Mouse (Mus musculus): Measurements from ENCODE around the gene March9. TPM values are rescaled to one million over a fixed set of nuclear protein-coding genes. Genes with fewer than 3 reads are reported as not detected.

Gene March9
- polyA plus RNA-seq, 1 experiment = 6.1 TPM

DNA sequence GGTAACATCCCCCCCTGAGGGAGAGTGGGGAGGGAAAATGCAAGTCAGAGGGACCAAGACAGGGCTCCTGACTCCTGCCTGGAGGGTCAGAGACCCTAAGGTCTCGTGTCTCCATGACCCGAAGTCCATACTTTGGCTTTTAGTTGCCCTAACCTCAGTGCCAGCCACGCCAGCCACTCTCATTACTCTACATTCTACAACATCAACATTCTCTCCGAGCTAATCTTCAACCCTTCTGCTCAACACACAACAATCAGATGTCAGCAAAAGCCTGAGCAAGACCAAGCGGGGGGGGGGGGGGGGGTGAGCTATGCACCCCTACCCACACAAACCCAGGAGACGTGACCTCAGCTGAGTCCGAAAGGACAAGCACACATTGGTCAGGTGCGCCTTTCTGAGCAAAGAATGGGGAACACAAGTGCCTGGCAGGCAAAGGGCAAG, 26.7 kb downstream of the March9 start:
- H3K36me3 ChIP-seq (ENCODE audit: control insufficient read depth, insufficient read depth) = no peaks in the 10 kb centered on the region
- H3K4me2 ChIP-seq (ENCODE audit: low read depth) = no peak overlapping the region
- no peaks in the 10 kb centered on the region for H3K27me3 ChIP-seq (ENCODE audit: control insufficient read depth, insufficient read depth, insufficient read length)
- no peaks in the 10 kb centered on the region for H3K79me2 ChIP-seq (ENCODE audit: control insufficient read depth, insufficient read depth)
- H3ac ChIP-seq (ENCODE audit: control insufficient read depth, insufficient read length) = no peak overlapping the region
- TF ChIP-seq E2F4 (IDR thresholded peaks at IDR 0.05; ENCODE audit: insufficient read depth) (no peak), REST (IDR thresholded peaks at IDR 0.05; ENCODE audit: insufficient read depth, insufficient read length) (no peak), TCF12 (IDR thresholded peaks at IDR 0.05; ENCODE audit: insufficient read depth, poor library complexity, severe bottlenecking) (no peak), POLR2AphosphoS2 (IDR thresholded peaks at IDR 0.05; ENCODE audit: insufficient read length, low read depth) (no peak), CEBPB (IDR thresholded peaks at IDR 0.05; ENCODE audit: insufficient read depth, poor library complexity, severe bottlenecking) (no peak), MYOD1 (IDR thresholded peaks at IDR 0.05; ENCODE audit: control insufficient read depth in 1 of 3, insufficient read length in 2 of 3, low read depth in 2 of 3) (no peak), MAX (IDR thresholded peaks at IDR 0.05; ENCODE audit: low read depth) (no peak), MYOG (IDR thresholded peaks at IDR 0.05; ENCODE audit: control insufficient read depth in 1 of 3, insufficient read depth in 1 of 3, insufficient read length in 2 of 3, low read depth in 2 of 3) (no peak), SRF (IDR thresholded peaks at IDR 0.05; ENCODE audit: control insufficient read depth, insufficient read length, low read depth) (no peak), TCF3 (IDR thresholded peaks at IDR 0.05; ENCODE audit: insufficient read length, low read depth) (no peak), POLR2A (IDR thresholded peaks at IDR 0.05; ENCODE audit: insufficient read length, low read depth) (no peak), USF1 (IDR thresholded peaks at IDR 0.05; ENCODE audit: low read depth) (no peak)
- H3K4me3 ChIP-seq = no peak overlapping the region

GRCm38 (mm10) chr10:127030336-127031296, 29.4 kb downstream of the March9 start, which contains the start of gene Tsfm:
Gene Tsfm, minus strand, starts transcription at chr10:127030840.
- H3ac ChIP-seq (ENCODE audit: control insufficient read depth, insufficient read length) = peak within 1 kb of the TSS; percentile 54
- H3K27me3 ChIP-seq (ENCODE audit: control insufficient read depth, insufficient read depth, insufficient read length) = no peaks in the 10 kb centered on the region
- no peaks in the 10 kb centered on the region for H3K79me2 ChIP-seq (ENCODE audit: control insufficient read depth, insufficient read depth)
- H3K4me2 ChIP-seq (ENCODE audit: low read depth) = peak within 1 kb of the TSS; percentile 92
- peaks cover 7% of the 10 kb centered on the region for H3K36me3 ChIP-seq (ENCODE audit: control insufficient read depth, insufficient read depth)
- H3K4me3 ChIP-seq = peak within 1 kb of the TSS; percentile 70
- TF ChIP-seq REST (IDR thresholded peaks at IDR 0.05; ENCODE audit: insufficient read depth, insufficient read length) (no peak), SRF (IDR thresholded peaks at IDR 0.05; ENCODE audit: control insufficient read depth, insufficient read length, low read depth) (peak; percentile 45), USF1 (IDR thresholded peaks at IDR 0.05; ENCODE audit: low read depth) (no peak), POLR2AphosphoS2 (IDR thresholded peaks at IDR 0.05; ENCODE audit: insufficient read length, low read depth) (peak; percentile 86), MYOG (IDR thresholded peaks at IDR 0.05; ENCODE audit: control insufficient read depth in 1 of 3, insufficient read depth in 1 of 3, insufficient read length in 2 of 3, low read depth in 2 of 3) (peak in 1 of 3 experiments; percentile 28), E2F4 (IDR thresholded peaks at IDR 0.05; ENCODE audit: insufficient read depth) (peak; percentile 32), TCF3 (IDR thresholded peaks at IDR 0.05; ENCODE audit: insufficient read length, low read depth) (no peak), POLR2A (IDR thresholded peaks at IDR 0.05; ENCODE audit: insufficient read length, low read depth) (peak; percentile 88), MYOD1 (IDR thresholded peaks at IDR 0.05; ENCODE audit: control insufficient read depth in 1 of 3, insufficient read length in 2 of 3, low read depth in 2 of 3) (peak in 1 of 3 experiments; percentile 2), CEBPB (IDR thresholded peaks at IDR 0.05; ENCODE audit: insufficient read depth, poor library complexity, severe bottlenecking) (no peak), MAX (IDR thresholded peaks at IDR 0.05; ENCODE audit: low read depth) (no peak), TCF12 (IDR thresholded peaks at IDR 0.05; ENCODE audit: insufficient read depth, poor library complexity, severe bottlenecking) (no peak)

DNA sequence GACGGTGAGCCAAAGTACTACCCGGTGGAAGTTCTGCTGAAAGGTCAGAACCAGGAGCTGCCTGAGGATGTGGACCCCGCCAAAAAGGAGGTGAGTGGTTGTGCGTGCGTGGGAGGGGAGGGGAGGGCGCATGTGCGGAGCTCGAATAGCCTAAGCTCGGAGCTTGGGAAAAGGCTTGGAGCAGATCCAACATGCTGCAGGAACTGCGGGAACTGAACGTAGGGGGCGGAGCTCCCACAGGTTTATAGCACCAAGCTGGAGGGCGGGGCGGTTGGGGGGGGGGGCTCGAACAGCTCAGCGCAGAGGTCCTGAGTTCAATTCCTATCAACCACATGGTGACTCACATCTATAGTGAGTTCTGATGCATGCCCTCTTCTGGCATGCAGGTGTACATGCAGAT, 41.6 kb downstream of the March9 start:
- H3K27me3 ChIP-seq (ENCODE audit: control insufficient read depth, insufficient read depth, insufficient read length) = no peaks in the 10 kb centered on the region
- H3K36me3 ChIP-seq (ENCODE audit: control insufficient read depth, insufficient read depth) = no peaks in the 10 kb centered on the region
- no peak overlapping the region for H3K4me3 ChIP-seq
- no peak overlapping the region for H3ac ChIP-seq (ENCODE audit: control insufficient read depth, insufficient read length)
- H3K79me2 ChIP-seq (ENCODE audit: control insufficient read depth, insufficient read depth) = no peaks in the 10 kb centered on the region
- no peak overlapping the region for H3K4me2 ChIP-seq (ENCODE audit: low read depth)
- no peak for TF ChIP-seq E2F4 (IDR thresholded peaks at IDR 0.05; ENCODE audit: insufficient read depth)

DNA sequence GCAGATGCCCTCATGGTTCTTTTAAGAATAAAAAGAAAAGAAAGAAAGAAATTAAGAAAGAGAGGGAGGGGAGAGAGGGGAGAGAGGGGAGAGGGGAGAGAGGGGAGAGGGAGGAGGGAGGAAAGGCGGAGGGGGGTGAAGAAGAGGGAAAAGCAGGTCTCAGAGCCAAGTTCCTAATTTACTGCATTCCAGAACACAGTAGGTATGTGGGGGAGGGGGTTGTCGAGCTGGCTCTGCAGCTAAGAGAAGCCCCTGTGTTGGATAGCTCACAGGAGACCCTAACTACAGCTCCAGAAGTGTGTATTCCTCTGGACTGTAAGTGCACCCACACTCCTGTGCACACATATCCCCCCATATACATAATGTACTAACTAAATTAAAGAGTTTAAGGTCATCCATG, 42.9 kb downstream of the March9 start:
- TF ChIP-seq POLR2AphosphoS2 (IDR thresholded peaks at IDR 0.05; ENCODE audit: insufficient read length, low read depth) (no peak), POLR2A (IDR thresholded peaks at IDR 0.05; ENCODE audit: insufficient read length, low read depth) (no peak), SRF (IDR thresholded peaks at IDR 0.05; ENCODE audit: control insufficient read depth, insufficient read length, low read depth) (no peak), E2F4 (IDR thresholded peaks at IDR 0.05; ENCODE audit: insufficient read depth) (no peak), MAX (IDR thresholded peaks at IDR 0.05; ENCODE audit: low read depth) (no peak), CEBPB (IDR thresholded peaks at IDR 0.05; ENCODE audit: insufficient read depth, poor library complexity, severe bottlenecking) (no peak), TCF12 (IDR thresholded peaks at IDR 0.05; ENCODE audit: insufficient read depth, poor library complexity, severe bottlenecking) (no peak), MYOD1 (IDR thresholded peaks at IDR 0.05; ENCODE audit: control insufficient read depth in 1 of 3, insufficient read length in 2 of 3, low read depth in 2 of 3) (no peak), TCF3 (IDR thresholded peaks at IDR 0.05; ENCODE audit: insufficient read length, low read depth) (no peak), MYOG (IDR thresholded peaks at IDR 0.05; ENCODE audit: control insufficient read depth in 1 of 3, insufficient read depth in 1 of 3, insufficient read length in 2 of 3, low read depth in 2 of 3) (no peak), REST (IDR thresholded peaks at IDR 0.05; ENCODE audit: insufficient read depth, insufficient read length) (no peak), USF1 (IDR thresholded peaks at IDR 0.05; ENCODE audit: low read depth) (no peak)
- H3K27me3 ChIP-seq (ENCODE audit: control insufficient read depth, insufficient read depth, insufficient read length) = no peaks in the 10 kb centered on the region
- H3K4me3 ChIP-seq = no peak overlapping the region
- H3K36me3 ChIP-seq (ENCODE audit: control insufficient read depth, insufficient read depth) = peaks cover 4% of the 10 kb centered on the region
- no peak overlapping the region for H3ac ChIP-seq (ENCODE audit: control insufficient read depth, insufficient read length)
- H3K79me2 ChIP-seq (ENCODE audit: control insufficient read depth, insufficient read depth) = no peaks in the 10 kb centered on the region
- H3K4me2 ChIP-seq (ENCODE audit: low read depth) = no peak overlapping the region
